Mouse (Mus musculus): ENCODE measurements around the gene Acaca. TPM values are rescaled to one million over a fixed set of nuclear protein-coding genes. Genes with fewer than 3 reads are reported as not detected.

Acaca gene
- total RNA-seq, 2 experiments from 2014 or later, result 66.7 to 69.6 TPM

GRCm38 (mm10) chr11:84272574-84272973 lies 143.1 kb downstream of the Acaca start:
- no peak overlapping the region for H3K27ac ChIP-seq
- DNase-seq (ENCODE audit: low spot score in 2 of 2), result no peak
- H3K4me3 ChIP-seq, result no peak overlapping the region
- no peak for TF ChIP-seq CTCF (conservative IDR thresholded peaks at IDR 0.05)

DNA sequence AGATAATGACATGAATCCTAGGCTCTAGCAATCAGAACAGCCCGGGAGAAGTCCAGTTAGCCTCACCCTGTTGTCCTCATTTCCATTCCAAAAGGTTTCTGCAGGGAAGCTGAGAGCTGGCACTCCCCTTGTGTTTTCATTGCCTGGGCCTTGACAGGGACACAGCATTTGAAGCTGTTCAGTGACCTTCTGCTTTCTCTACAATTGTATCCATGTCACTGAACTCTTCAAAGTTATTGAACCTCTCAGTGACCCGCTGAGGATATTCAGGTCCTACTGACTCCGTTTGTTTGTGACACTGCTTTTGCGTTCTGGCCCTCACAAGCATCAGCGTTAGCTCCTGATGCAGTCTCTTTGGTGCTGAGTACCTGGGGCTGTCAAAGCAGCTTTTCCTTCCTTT lies 147.5 kb downstream of the Acaca start:
- TF ChIP-seq CTCF (conservative IDR thresholded peaks at IDR 0.05), result no peak
- no peak overlapping the region for H3K4me3 ChIP-seq
- DNase-seq (ENCODE audit: low spot score in 2 of 2), result no peak
- no peak overlapping the region for H3K27ac ChIP-seq

DNA sequence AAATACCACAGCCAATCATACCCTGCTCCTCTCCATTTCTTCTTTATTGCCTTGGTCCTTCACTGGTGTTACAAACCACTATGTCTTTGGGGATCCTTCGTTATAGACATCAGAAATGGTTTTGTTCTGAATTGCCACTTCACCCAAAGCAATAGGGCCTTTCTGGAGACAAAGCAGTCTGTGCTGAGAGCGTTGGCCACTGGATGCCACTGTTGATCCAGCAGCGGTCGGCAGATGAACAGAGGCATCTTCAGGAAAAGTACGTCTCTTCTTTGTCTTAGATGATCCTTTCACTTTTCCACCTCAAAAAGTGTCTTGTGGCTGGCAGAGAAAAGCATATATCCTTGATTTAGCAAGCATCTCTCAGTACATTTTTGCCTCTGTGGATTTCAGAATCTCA lies 151.8 kb downstream of the Acaca start:
- DNase-seq (ENCODE audit: low spot score in 2 of 2), result peak in 1 of 2 experiments; percentile 21
- peak; percentile 70 for TF ChIP-seq CTCF (conservative IDR thresholded peaks at IDR 0.05)
- Histone ChIP-seq H3K27ac (no peak overlapping the region), H3K4me3 (no peak overlapping the region)

DNA sequence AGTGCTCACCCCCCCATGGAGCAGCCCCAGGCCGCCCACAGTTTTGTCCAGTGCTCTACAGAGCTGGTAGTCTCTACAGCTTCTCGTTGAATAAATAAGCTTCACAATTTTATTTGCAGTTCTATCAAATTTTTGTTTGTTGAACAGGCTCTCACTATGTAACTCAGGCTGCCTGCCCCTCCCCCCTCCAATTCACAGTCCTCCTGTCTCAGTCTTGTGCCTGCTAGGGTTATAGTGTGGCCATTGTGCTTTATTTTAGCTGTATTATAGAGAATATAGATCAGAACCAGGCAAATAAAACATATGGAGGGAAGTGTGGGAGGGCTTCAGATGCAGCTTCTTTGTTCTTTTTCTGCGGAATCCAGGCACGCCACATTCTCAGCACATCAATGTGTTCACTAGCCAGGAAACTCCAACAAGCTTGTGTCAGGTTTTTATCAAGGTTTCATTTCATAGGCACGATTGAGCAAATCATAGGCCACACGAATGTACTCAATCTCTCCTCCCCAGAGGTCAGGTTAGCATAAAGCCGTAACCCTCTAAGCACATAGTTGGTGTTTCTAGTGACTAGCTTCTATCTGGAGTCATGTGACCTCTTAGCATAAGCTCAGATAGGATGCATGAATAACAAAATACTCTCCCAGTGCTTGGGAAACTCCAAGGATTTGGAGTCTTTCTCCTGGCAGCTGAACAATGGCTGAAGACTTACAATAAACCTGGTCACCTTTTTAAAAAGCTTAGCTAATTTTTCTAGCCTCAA lies 153.7 kb downstream of the Acaca start:
- Histone ChIP-seq H3K4me3 (no peak overlapping the region), H3K27ac (peak overlapping the region; percentile 20; the same call in 1 of the 2 replicates)
- DNase-seq (ENCODE audit: low spot score in 2 of 2), result no peak
- TF ChIP-seq CTCF (conservative IDR thresholded peaks at IDR 0.05), result no peak

DNA sequence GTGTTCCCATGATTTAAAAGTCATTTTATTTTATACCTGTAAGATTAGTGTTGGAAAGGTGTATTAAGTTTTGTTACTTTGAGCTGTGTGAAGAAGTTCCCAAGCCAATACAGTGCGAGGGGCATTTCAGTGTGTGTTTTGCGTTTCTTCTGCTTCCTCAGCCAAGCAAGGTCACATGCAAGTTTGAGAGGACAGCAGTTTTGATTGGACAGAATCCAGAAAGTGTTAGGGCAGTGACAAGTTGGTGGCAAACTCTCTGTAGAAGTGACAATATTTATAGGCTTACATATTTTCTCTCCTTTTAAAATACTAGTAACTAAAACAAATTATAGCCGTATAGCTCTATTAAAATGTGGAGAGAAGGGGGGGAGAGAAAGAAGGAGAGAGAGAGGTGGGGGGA lies 161.3 kb downstream of the Acaca start:
- no peak for TF ChIP-seq CTCF (conservative IDR thresholded peaks at IDR 0.05)
- Histone ChIP-seq H3K27ac (no peak overlapping the region), H3K4me3 (no peak overlapping the region)
- no peak for DNase-seq (ENCODE audit: low spot score in 2 of 2)

GRCm38 (mm10) chr11:84292532-84292931 lies 163.1 kb downstream of the Acaca start:
- no peak overlapping the region for H3K27ac ChIP-seq
- DNase-seq (ENCODE audit: low spot score in 2 of 2), result no peak
- TF ChIP-seq CTCF (conservative IDR thresholded peaks at IDR 0.05), result no peak
- H3K4me3 ChIP-seq, result no peak overlapping the region

- no peak for DNase-seq (ENCODE audit: low spot score in 2 of 2)
- no peak overlapping the region for H3K27ac ChIP-seq
- TF ChIP-seq CTCF (conservative IDR thresholded peaks at IDR 0.05), result no peak
- no peak overlapping the region for H3K4me3 ChIP-seq
Observed at GRCm38 (mm10) chr11:84293288-84293687, 163.8 kb downstream of the Acaca start.

- H3K4me3 ChIP-seq, result no peak overlapping the region
- H3K27ac ChIP-seq, result no peak overlapping the region
- DNase-seq (ENCODE audit: low spot score in 2 of 2), result no peak
- TF ChIP-seq CTCF (conservative IDR thresholded peaks at IDR 0.05), result no peak
Observed at GRCm38 (mm10) chr11:84296337-84296736, 166.9 kb downstream of the Acaca start.

- Histone ChIP-seq H3K27ac (no peak overlapping the region), H3K4me3 (no peak overlapping the region)
- no peak for TF ChIP-seq CTCF (conservative IDR thresholded peaks at IDR 0.05)
- no peak for DNase-seq (ENCODE audit: low spot score in 2 of 2)
Observed at GRCm38 (mm10) chr11:84305474-84305873, 176.0 kb downstream of the Acaca start.

DNA sequence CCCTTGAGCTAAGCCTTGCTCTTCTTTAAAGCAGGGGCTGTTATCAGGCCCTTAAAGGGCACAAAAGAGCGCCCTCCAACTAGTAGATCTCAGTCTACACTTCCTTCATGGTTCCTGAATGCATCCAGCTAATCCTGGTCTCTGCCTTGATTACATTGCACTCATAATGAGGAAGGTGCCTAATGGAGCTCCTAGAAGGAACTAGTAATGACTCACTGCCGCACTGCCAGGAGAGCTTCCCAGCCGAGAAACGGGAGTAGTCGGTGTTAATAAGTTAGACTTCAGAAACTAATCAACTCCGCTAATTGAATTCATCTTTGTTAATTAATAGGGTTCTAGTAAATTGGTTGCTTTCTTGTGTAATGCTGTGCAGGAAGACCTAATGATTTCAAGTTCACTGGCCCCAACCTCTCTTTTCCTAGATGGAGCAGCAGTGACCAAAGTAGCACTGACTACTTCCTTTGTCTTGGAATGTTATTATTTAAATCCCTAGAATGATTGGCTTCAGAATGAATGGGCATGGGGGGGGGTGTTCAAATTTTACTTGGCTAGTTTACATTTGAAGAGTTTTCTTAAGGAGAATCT lies 176.8 kb downstream of the Acaca start:
- Histone ChIP-seq H3K4me3 (no peak overlapping the region), H3K27ac (no peak overlapping the region)
- no peak for DNase-seq (ENCODE audit: low spot score in 2 of 2)
- TF ChIP-seq CTCF (conservative IDR thresholded peaks at IDR 0.05), result no peak

DNA sequence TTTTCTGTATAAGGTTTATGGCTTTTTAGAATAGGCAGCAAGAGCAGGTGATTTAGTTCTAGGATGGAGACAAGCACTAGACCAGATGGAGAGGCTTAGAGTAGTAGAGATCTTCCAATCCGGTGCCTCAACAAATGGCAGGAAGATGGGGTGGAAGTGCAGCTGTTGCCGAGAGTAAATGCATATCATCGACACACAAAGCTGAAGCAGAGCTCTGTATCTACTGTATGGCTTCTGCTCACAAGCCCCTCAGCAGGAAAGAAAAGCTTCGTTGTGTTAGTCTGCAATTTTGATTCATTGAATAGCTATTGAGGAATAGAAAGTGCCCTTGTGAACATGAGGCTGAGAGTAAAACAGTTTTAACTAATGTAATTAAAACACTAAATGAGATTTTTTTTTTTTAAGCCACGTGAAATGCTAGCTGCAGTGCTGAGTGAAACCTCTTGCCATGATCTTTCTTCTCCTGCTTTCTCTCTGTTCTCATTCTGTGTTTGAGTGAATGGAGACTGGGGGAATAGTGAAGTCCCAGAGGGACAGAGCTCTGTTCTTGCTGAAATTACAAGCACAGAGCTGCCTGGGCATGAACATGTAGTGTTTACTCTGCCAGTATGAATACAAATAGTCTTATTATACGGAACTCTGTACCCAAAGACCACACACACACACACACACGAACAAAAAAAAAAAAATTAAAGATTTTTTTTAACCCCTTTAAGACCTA lies 194.7 kb downstream of the Acaca start:
- Histone ChIP-seq H3K4me3 (no peak overlapping the region), H3K27ac (peak overlapping the region; percentile 53; the same call in 1 of the 2 replicates)
- DNase-seq (ENCODE audit: low spot score in 2 of 2), result no peak
- no peak for TF ChIP-seq CTCF (conservative IDR thresholded peaks at IDR 0.05)

DNA sequence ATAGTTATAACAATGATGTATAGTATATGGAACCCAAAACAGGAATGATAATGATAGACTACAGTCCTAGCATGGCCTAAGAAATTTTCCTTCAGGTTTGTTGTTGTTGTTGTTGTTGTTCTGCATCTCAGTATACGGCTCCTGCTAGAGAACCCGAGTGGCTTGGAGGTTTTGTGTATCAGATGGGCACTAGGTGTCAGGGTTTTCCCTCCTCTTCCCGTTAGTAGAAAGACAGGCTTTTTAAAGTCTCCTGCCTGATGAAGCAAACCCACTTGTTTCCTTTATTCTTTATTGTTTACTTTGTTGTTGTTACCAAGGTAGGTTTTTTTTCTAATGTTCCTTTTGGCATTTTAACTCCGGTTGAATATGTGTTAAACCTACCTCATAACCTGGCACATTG lies 197.6 kb downstream of the Acaca start:
- H3K4me3 ChIP-seq, result no peak overlapping the region
- no peak for DNase-seq (ENCODE audit: low spot score in 2 of 2)
- TF ChIP-seq CTCF (conservative IDR thresholded peaks at IDR 0.05), result peak; percentile 52
- H3K27ac ChIP-seq, result no peak overlapping the region

GRCm38 (mm10) chr11:84332384-84332783 lies 202.9 kb downstream of the Acaca start:
- TF ChIP-seq CTCF (conservative IDR thresholded peaks at IDR 0.05), result no peak
- H3K27ac ChIP-seq, result no peak overlapping the region
- no peak overlapping the region for H3K4me3 ChIP-seq
- DNase-seq (ENCODE audit: low spot score in 2 of 2), result no peak
